Mouse (Mus musculus) megakaryocyte-erythroid progenitor cell, adult 5-6 weeks (primary cell): Measurements from ENCODE around the gene Zkscan2. TPM values are rescaled to one million over a fixed set of nuclear protein-coding genes. Genes with fewer than 3 reads are reported as not detected.
A peak's percentile ranks its signal among the peaks of the same experiment; 100 is the strongest.

Source experiments
- ATAC-seq: replicated peaks from 2 replicates; pipeline ENCODE4 v1.8.0; 2016; ENCODE audit warnings: mild to moderate bottlenecking, inconsistent platforms; ENCODE audit not compliant: severe bottlenecking, poor library complexity, low FRiP score, low TSS enrichment
- total RNA-seq, 2 experiments: library from RNA; stranded (forward) in 1 of 2; stranded (reverse) in 1 of 2; fragments of 200-1000, 215-1000 nt in 1 of 2; fragments of >200 nt in 1 of 2; fragmentation: Nextera tagmentation in 1 of 2; gene quantifications; 2 replicates each; pipeline ENCODE4 v1.2.3; 2014 to 2017

Gene Zkscan2
- total RNA-seq (2014; fragmentation: Nextera tagmentation) (not detected in 2 replicates), total RNA-seq (2017) (not detected in 2 replicates)

GRCm38 (mm10) chr7:123500239-123501219 lies at the start of gene Zkscan2:
TSS of gene Zkscan2 (minus strand) at chr7:123500449.
- ATAC-seq, result 0 out of 2 replicates have a peak, but pooled peaks have one; percentile 18

GRCm38 (mm10) chr7:123529190-123529589 lies 28.9 kb upstream of the Zkscan2 start:
- ATAC-seq, result no peak

GRCm38 (mm10) chr7:123525761-123526160 lies 25.5 kb upstream of the Zkscan2 start:
- no peak for ATAC-seq

GRCm38 (mm10) chr7:123524218-123524861 lies 24.1 kb upstream of the Zkscan2 start:
- peak; percentile 72 for ATAC-seq

- no peak for ATAC-seq
Measured at GRCm38 (mm10) chr7:123507946-123508345, 7.7 kb upstream of the Zkscan2 start.

- no peak for ATAC-seq
Measured at GRCm38 (mm10) chr7:123503358-123503757, 3.1 kb upstream of the Zkscan2 start.

- no peak for ATAC-seq
Measured at GRCm38 (mm10) chr7:123499481-123500238, 589 bp downstream of the Zkscan2 start.

GRCm38 (mm10) chr7:123487703-123488102 lies 12.5 kb downstream of the Zkscan2 start:
- ATAC-seq, result no peak

GRCm38 (mm10) chr7:123467961-123468360 lies 32.3 kb downstream of the Zkscan2 start:
- no peak for ATAC-seq

GRCm38 (mm10) chr7:123465692-123466387 lies 34.4 kb downstream of the Zkscan2 start:
- ATAC-seq, result 0 out of 2 replicates have a peak, but pooled peaks have one; percentile 17

GRCm38 (mm10) chr7:123463569-123463968 lies 36.7 kb downstream of the Zkscan2 start:
- ATAC-seq, result no peak

- peak; percentile 86 for ATAC-seq
Measured at GRCm38 (mm10) chr7:123462070-123462501, 38.2 kb downstream of the Zkscan2 start, which contains the start of gene Aqp8. TSS of gene Aqp8 (plus strand) at chr7:123462291.

GRCm38 (mm10) chr7:123461316-123461715 lies 38.9 kb downstream of the Zkscan2 start:
- no peak for ATAC-seq

- peak; percentile 53 for ATAC-seq
Measured at GRCm38 (mm10) chr7:123459247-123459646, 41.0 kb downstream of the Zkscan2 start.

- ATAC-seq, result no peak
Measured at GRCm38 (mm10) chr7:123458309-123458708, 41.9 kb downstream of the Zkscan2 start.

GRCm38 (mm10) chr7:123455088-123455487 lies 45.2 kb downstream of the Zkscan2 start:
- ATAC-seq, result no peak

- ATAC-seq, result no peak
Measured at GRCm38 (mm10) chr7:123453066-123453465, 47.2 kb downstream of the Zkscan2 start.

- no peak for ATAC-seq
Measured at GRCm38 (mm10) chr7:123452551-123452950, 47.7 kb downstream of the Zkscan2 start.

GRCm38 (mm10) chr7:123450515-123450914 lies 49.7 kb downstream of the Zkscan2 start:
- ATAC-seq, result no peak
